Mouse (Mus musculus) liver, adult 2 months (tissue): ENCODE results near the gene Pdik1l. TPM values are rescaled to one million over a fixed set of nuclear protein-coding genes. Genes with fewer than 3 reads are reported as not detected.

Source experiments
- DNase-seq: peaks from one replicate; pipeline ENCODE4 v3.0.0-alpha.2; 2011; ENCODE audit warnings: low read depth, low spot score; ENCODE audit errors: extremely low read depth
- H3K27ac ChIP-seq: fragments of 200-500 bp; replicated peaks from 2 replicates; pipeline ENCODE4 v1.5.1; 2012; ENCODE audit warnings: low read depth, mild to moderate bottlenecking, control low read depth, inconsistent platforms, low read length; ENCODE audit not compliant: insufficient read depth
- H3K27me3 ChIP-seq: fragments of 200-500 bp; 2 replicates; pipeline ENCODE4 v1.6.1; 2012; ENCODE audit warnings: mild to moderate bottlenecking, moderate library complexity, low read length, inconsistent platforms; ENCODE audit not compliant: control insufficient read depth, insufficient read depth
- H3K36me3 ChIP-seq: fragments of 200-500 bp; 2 replicates; pipeline ENCODE4 v1.6.1; 2012; ENCODE audit warnings: low read length, inconsistent platforms; ENCODE audit not compliant: control insufficient read depth, insufficient read depth
- H3K4me1 ChIP-seq: fragments of 200-500 bp; 2 replicates; pipeline ENCODE4 v1.6.1; 2011; ENCODE audit warnings: low read length; ENCODE audit not compliant: control insufficient read depth, insufficient read depth
- H3K4me3 ChIP-seq: fragments of 200-500 bp; 2 replicates; pipeline ENCODE4 v1.5.1; 2011; ENCODE audit warnings: low read depth, mild to moderate bottlenecking, control low read depth, low read length, moderate library complexity; ENCODE audit not compliant: insufficient read depth
- H3K79me2 ChIP-seq: fragments of 200-500 bp; 2 replicates; pipeline ENCODE4 v1.6.1; 2012; ENCODE audit warnings: inconsistent platforms, mild to moderate bottlenecking, low read length, moderate library complexity; ENCODE audit not compliant: control insufficient read depth, insufficient read depth
- H3K9ac ChIP-seq: fragments of 200-500 bp; 2 replicates; pipeline ENCODE4 v1.6.1; 2012; ENCODE audit warnings: low read depth, mild to moderate bottlenecking, control low read depth, inconsistent platforms, low read length
- CTCF ChIP-seq: fragments of 200-500 bp; IDR thresholded peaks from 2 replicates; pipeline ENCODE4 v1.5.1; 2011; ENCODE audit warnings: low read depth, low read length, control low read depth
- POLR2A ChIP-seq: fragments of 200-500 bp; IDR thresholded peaks from 2 replicates; pipeline ENCODE4 v1.6.1; 2011; ENCODE audit warnings: low read length, control low read depth; ENCODE audit not compliant: insufficient read depth; ENCODE audit errors: extremely low read depth
- WGBS: fragments of 180-500 bp; shearing (Covaris S2); methylation state at CpG from one replicate; pipeline ENCODE4 v1.1.7; 2018; 5-methylcytosine and 5-hydroxymethylcytosine counted together
- polyA plus RNA-seq: library from polyadenylated mRNA; depleted of rRNA; stranded (reverse); fragments of >200 nt; gene quantifications from 2 replicates; pipeline ENCODE4 v1.2.3, GENCODE M21; 2012
- total RNA-seq: library from RNA; depleted of rRNA; stranded (reverse); fragments of >200 nt; gene quantifications from 2 replicates; pipeline ENCODE4 v1.2.3, GENCODE M21; 2014

Pdik1l gene
- total and polyA plus RNA-seq, 2 experiments, result 2.7 to 7.8 TPM

DNA sequence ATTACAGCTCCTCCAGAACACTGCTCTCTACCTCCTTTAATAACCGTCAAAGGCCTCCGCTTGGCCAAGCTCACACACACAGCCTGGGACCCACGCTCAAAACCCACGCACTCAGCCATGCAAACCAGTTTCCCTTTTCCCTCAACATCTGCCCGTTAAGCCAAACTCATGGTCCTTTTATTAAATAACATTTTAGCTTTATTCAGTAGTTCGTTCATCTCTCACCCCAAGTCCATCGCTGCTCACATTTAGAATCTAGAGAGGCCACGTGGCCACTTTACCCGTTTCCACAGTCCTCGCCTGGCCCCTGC lies 36.8 kb downstream of the Pdik1l start:
- no peak for DNase-seq
- WGBS, result 17% methylated on average over 10 of the region's 10 CpGs
- H3K27ac ChIP-seq, result no peak overlapping the region
- peaks cover 26% of the 10 kb centered on the region for H3K27me3 ChIP-seq
- H3K4me1 ChIP-seq, result no peaks in the 10 kb centered on the region
- peak overlapping the region; percentile 17; the same call in 1 of the 2 replicates for H3K4me3 ChIP-seq
- TF ChIP-seq CTCF, result no peak
- TF ChIP-seq POLR2A, result no peak
- no peaks in the 10 kb centered on the region for H3K79me2 ChIP-seq
- no peaks in the 10 kb centered on the region for H3K36me3 ChIP-seq
- H3K9ac ChIP-seq, result no peak overlapping the region; the same call in 1 of the 2 replicates

GRCm38 (mm10) chr4:134250116-134250929 lies 37.4 kb downstream of the Pdik1l start:
- H3K4me3 ChIP-seq, result no peak overlapping the region
- no peaks in the 10 kb centered on the region for H3K79me2 ChIP-seq
- H3K36me3 ChIP-seq, result no peaks in the 10 kb centered on the region
- no peaks in the 10 kb centered on the region for H3K4me1 ChIP-seq
- no peak overlapping the region for H3K27ac ChIP-seq
- DNase-seq, result no peak
- 20% methylated on average over 27 of the region's 27 CpGs for WGBS
- peaks cover 26% of the 10 kb centered on the region for H3K27me3 ChIP-seq
- TF ChIP-seq POLR2A (no peak), CTCF (no peak)
- H3K9ac ChIP-seq, result no peak overlapping the region

GRCm38 (mm10) chr4:134249651-134250050 lies 38.0 kb downstream of the Pdik1l start:
- no peak for DNase-seq
- Histone ChIP-seq H3K27ac (no peak overlapping the region), H3K9ac (peak overlapping the region; percentile 20; the same call in 1 of the 2 replicates), H3K79me2 (no peaks in the 10 kb centered on the region), H3K27me3 (peaks cover 26% of the 10 kb centered on the region), H3K4me3 (peak overlapping the region; percentile 4; the same call in 1 of the 2 replicates), H3K4me1 (no peaks in the 10 kb centered on the region), H3K36me3 (no peaks in the 10 kb centered on the region)
- TF ChIP-seq POLR2A (no peak), CTCF (peak; percentile 82)
- WGBS, result 1% methylated on average over 30 of the region's 30 CpGs

- Histone ChIP-seq H3K4me3 (no peak within 1 kb of the TSS), H3K9ac (no peak within 1 kb of the TSS), H3K27me3 (peaks cover 11% of the 10 kb centered on the region), H3K79me2 (no peaks in the 10 kb centered on the region), H3K4me1 (no peaks in the 10 kb centered on the region), H3K36me3 (no peaks in the 10 kb centered on the region), H3K27ac (no peak within 1 kb of the TSS)
- 71% methylated on average over 7 of the region's 7 CpGs for WGBS
- no peak for DNase-seq
- TF ChIP-seq POLR2A, result no peak
- TF ChIP-seq CTCF, result no peak
These were observed 40.9 kb downstream of the Pdik1l start, which contains the start of gene Gm30191 for GRCm38 (mm10) chr4:134246719-134247258. Gm30191 (plus strand) TSS chr4:134246935.

GRCm38 (mm10) chr4:134246256-134246655 lies 41.4 kb downstream of the Pdik1l start:
- H3K36me3 ChIP-seq, result no peaks in the 10 kb centered on the region
- no peak for DNase-seq
- no peaks in the 10 kb centered on the region for H3K4me1 ChIP-seq
- no peak overlapping the region for H3K27ac ChIP-seq
- no peaks in the 10 kb centered on the region for H3K79me2 ChIP-seq
- H3K9ac ChIP-seq, result no peak overlapping the region
- no peak overlapping the region for H3K4me3 ChIP-seq
- peaks cover 6% of the 10 kb centered on the region for H3K27me3 ChIP-seq
- WGBS, result 67% methylated on average over 4 of the region's 4 CpGs
- TF ChIP-seq POLR2A (no peak), CTCF (no peak)
